Mouse (Mus musculus): Measurements from ENCODE around the gene 4930455H04Rik.

4930455H04Rik gene

GRCm38 (mm10) chr3:116967967-116968366, at the start of gene 4930455H04Rik:
Gene 4930455H04Rik (plus strand): TSS chr3:116968267.
- no peak for DNase-seq (ENCODE audit: low spot score)

DNA sequence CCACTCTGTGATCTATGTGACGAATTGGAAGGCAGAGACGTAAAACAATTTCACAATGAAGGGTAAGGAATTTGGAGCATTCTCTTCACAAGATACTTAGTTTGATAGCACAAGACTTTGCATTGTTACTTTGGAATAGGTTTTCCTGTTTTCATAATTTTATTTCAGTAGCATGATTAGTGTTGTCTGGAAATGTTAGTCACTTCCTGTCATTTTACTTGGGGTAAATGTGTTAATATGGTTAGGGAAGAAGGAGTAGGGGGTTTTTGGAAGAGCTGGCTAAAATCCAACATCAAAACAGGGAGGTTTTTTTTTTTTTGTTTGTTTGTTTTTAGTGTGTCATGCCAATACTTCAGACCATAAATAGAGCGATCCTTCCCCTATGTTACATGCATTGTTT, 46.5 kb upstream of the 4930455H04Rik start:
- no peak for DNase-seq (ENCODE audit: low spot score)

DNA sequence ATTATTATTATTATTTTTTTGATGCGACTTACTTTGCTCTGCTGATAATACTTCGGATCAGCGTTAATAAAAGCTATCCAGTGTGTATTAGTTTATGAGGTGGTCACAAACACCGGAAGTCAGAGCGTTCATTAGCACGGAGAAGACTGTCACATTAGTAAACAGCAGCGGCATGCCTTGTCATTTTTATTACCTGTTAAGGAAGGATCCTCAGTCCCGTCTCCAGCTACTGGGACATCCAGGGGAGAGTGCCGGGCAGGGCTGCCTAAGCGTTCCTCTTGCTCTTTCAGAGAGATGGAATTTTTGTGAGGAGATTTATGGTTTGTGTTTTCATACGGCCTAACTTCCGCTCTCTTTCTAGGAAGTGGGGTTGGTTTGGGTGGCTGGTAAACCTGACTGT, 45.0 kb upstream of the 4930455H04Rik start:
- DNase-seq (ENCODE audit: low spot score) = no peak

DNA sequence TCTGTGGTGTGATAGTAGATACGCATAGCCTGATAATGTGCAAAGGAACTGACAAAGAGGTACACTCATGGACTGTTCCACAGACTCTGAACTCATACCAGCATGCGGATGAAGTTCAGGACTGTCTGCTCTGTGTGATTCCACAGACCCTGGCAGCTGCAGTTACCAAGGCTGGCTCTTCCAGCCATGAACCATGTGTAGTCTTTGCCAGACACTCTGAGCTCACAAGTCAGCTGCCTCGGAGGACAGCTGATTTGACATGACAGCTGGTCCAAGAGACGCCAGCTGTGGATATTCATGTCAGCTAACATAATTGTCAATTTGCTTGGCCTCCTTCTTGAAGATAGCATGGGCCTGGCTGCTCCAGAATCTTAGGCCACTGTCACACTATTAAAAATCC, 39.1 kb upstream of the 4930455H04Rik start:
- DNase-seq (ENCODE audit: low spot score) = no peak

GRCm38 (mm10) chr3:116933158-116933557, 34.9 kb upstream of the 4930455H04Rik start:
- no peak for DNase-seq (ENCODE audit: low spot score)

DNA sequence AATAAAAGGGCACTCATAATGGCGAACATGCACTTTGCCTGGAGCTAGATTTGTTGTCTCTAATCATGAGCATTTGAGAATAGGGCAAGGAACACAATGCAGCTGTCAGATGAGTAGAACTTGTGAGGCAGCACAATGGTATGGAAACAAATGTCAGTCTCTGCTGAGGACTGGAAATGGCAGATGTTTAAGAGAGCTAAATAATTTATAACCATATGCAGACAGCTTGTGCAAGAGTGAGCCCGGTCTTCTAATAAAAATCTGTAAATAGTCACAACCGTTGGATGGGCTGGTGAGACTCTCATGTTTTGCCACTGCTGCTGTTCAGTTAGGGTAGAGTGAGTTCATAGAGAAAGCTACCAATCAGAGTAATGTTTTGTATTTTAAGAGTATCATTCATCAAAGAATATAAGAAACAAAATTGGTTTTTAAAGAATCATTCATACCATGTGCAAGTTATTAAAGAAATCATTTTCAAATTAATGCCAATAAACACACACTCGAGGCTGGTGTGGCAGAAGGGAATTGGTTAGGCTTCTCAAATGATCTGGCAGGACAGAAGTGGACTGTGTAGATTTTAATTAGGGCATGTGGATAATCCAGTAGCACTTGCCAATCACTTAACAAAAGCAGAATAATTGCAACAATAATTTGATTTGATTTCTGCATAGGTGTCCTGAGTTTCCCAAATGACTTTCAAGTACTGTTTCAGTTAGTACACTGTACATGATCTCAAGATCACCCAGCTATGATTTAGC, 31.0 kb upstream of the 4930455H04Rik start:
- DNase-seq (ENCODE audit: low spot score) = no peak

DNA sequence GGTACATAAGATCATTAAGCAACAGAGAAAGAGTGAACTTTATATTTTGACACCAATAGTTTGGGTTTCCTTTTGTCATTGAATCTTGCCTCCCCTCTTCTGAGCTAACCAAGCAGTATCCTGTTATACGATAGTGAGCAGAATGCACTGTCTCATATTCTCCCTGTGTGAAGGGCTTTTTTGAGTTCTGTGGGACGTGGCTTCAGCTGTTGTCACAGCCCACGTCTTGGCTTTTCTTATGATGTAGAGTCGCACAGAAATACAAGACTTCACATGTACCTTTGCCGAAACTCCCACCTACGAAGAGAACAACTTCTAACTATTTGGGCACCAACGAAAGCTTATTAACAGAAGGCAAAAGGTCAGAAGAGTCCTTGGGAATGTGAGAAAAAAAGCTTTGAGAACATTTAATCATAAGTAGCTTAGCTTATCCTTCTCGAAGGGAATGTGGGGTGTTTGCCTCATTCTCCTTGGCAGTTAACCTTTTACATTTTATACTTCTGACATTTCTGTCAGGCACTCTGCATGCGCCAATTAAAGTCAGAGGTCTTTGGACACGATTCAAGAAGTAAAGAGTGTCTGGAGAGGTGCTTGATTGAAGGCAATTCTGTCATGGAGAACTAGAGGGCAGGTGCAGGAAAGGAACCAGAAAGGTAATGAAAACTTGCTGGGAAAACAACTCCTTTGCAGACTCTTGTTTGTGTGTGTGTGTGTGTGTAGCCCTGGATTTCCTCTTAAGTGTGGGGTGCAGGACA, 27.1 kb upstream of the 4930455H04Rik start:
- DNase-seq (ENCODE audit: low spot score) = peak; percentile 60

DNA sequence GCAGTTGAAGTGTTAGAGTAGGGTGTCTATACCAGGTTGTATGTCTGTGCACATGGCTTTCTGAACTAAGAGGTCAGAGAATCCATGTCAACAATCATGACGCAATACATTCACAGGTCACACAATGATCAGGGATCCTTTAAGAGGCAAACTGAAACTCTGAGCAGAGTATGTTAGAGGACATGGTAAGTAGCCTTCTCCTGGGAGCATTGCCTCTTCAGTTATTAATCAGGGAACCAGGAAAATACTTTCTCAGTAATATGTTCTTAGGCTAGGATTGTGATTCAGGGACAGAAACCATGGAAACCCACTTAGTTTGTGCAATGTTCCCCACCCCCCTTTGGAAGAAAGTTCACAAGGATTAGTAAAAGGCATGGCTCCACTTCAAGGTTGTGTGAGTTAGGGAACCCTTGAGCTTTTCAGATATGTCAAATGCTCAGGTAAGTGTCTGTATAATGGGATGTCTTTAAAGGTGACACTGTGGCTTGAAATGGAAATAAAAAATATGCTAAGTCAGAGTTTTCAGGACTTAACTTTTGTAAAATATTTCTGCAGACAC, 26.4 kb upstream of the 4930455H04Rik start:
- DNase-seq (ENCODE audit: low spot score) = peak; percentile 57

- no peak for DNase-seq (ENCODE audit: low spot score)
These were observed 25.3 kb upstream of the 4930455H04Rik start for GRCm38 (mm10) chr3:116942751-116943150.

- DNase-seq (ENCODE audit: low spot score) = no peak
These were observed 24.6 kb upstream of the 4930455H04Rik start for GRCm38 (mm10) chr3:116943422-116943821.

DNA sequence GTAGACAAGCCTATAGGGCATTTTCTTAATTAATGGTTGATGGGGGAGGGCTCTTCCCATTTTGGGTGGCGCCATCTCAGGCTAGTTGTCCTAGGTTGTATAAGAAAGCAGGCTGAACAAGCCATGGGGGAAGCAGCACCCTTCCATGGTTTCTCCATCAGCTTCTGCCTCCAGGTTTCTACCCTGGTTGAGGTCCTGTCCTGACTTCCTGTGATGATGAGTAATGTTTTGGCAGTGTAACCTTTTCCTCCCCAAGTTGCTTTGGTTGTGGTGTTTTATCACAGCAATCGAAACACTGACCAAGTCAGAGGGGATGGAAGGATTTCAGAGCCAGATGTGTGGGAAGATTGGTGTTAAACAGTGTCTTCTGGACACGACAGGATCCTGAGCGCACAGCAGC, 21.6 kb upstream of the 4930455H04Rik start:
- DNase-seq (ENCODE audit: low spot score) = no peak

DNA sequence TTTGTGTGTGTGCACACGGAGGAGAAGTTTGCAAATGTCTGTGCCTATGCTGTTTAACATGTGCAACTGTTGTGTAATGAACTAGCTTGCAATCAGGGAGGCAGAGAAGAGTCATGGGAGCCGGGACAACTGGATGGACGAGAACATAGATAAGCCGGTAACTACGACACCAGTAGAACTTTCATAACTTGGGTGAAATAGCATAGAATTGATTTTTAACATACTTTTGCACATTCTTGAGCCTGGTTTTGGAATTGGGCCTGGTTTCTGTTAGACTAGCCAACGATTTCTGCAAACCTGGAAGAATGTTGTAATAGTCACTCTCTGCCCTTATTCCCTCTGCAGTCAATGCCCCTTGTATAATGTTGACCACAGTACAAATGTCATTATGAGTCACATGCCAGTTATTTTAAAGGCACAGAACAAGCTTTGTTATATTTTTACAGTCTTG, 17.4 kb upstream of the 4930455H04Rik start:
- peak; percentile 96 for DNase-seq (ENCODE audit: low spot score)

DNA sequence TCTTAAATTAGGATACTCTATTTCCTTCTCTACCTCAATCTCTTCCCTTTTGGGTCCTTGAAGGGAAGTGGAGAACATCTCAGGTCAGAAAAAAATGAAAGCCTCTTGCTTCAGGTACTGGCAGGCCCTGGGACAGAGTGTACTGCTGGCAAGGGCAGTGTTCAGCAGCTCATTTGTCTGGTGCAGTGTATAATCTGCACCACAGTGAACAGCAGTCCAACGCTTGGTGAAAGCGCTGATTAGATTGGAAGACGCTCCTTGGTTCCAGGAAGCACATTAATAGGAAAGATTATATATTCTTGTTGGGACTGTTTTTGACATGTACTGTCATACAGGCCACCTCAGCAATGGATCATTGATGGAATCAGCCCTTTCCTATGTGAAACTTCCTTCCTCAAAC, 16.6 kb upstream of the 4930455H04Rik start:
- no peak for DNase-seq (ENCODE audit: low spot score)

DNA sequence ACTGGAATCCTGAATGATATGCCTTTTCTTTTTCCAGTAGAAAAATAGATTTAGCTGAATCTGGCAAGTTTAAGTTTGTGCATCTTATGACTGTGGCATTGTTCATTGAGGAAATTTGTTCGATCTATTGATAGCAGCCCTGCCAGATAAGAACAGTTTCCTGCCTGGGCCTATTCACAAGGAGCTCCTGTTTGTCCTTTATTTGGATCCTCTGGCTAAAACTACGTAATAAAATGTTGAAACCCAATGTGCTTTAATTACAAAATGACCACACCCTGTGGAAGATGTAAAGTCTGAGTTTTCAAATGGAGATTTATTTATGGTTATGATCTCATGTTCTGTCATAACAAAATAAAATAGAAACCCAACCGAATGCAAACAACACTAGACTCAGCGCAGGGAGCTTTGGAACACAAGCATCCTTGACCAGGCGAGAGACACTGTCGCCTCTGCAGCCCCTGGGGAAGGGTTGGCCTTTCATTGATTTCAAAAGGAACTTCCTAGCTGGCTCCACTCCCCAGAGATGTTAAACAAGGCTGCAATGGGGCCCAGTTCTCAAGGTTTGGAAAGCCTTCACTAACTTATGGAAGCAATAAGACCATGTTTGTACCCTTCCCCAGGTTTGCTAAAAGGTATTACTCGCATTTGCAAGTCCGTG, 15.7 kb upstream of the 4930455H04Rik start:
- DNase-seq (ENCODE audit: low spot score) = no peak

DNA sequence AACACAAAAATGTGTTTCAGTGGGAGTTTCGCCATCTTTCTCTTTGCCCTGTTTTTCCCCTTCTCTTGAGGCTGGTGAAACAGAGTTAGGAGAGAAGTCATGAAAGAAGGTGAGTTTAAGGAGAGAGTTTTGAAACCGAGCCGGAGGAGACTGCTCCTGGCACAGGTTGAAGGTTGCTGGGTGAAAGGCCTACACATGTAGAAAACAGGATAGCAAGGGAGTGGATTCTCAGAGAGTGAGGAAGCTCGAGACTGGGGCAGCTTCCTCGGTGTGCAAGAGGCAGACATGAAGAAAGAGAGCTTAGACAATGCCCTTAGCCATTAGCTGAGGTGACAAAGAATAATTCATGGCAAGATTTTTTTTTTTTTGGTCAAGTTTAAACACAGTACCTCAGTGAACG, 14.7 kb upstream of the 4930455H04Rik start:
- no peak for DNase-seq (ENCODE audit: low spot score)

DNA sequence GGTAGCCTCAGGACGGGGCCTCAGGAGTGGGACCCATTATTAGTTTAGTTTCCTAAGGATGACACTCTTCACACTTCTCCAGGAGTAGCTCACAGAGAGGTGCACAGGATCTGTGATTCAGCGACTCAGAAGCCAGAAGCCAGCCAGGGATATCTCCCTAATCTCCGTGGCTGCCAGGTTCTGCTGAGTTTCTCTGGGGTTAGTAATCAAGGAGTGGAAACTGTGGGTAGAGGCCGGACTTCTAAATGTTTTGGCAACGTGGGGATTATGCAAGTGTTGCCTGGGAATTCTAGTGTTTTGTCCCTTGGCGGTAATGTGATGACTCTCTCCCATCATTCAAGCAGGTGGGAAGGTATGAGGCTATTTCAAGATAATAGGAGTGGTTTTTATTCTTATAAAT, 13.0 kb upstream of the 4930455H04Rik start:
- DNase-seq (ENCODE audit: low spot score) = peak; percentile 51

DNA sequence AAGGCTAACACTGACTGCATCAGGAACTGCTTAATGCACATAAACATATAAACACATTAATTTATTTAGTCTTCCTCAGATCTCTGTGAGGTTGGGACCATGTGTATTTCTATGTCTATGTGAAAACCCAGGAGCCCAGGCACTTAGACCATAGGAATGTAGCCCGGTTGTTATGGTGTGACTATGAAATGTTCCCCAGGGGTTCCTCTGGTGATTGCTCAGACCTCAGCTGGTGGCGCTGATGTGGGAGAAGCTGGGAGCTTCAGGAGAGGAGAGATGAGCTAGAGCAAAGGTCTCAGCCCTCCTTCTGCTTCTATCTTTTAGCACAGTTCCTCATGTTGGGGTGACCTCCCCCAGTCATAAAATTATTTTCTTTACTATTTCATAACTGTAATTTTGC, 7.7 kb upstream of the 4930455H04Rik start:
- no peak for DNase-seq (ENCODE audit: low spot score)

GRCm38 (mm10) chr3:116961354-116962142, 6.5 kb upstream of the 4930455H04Rik start:
- DNase-seq (ENCODE audit: low spot score) = no peak

GRCm38 (mm10) chr3:116963213-116963612, 4.9 kb upstream of the 4930455H04Rik start:
- DNase-seq (ENCODE audit: low spot score) = no peak

DNA sequence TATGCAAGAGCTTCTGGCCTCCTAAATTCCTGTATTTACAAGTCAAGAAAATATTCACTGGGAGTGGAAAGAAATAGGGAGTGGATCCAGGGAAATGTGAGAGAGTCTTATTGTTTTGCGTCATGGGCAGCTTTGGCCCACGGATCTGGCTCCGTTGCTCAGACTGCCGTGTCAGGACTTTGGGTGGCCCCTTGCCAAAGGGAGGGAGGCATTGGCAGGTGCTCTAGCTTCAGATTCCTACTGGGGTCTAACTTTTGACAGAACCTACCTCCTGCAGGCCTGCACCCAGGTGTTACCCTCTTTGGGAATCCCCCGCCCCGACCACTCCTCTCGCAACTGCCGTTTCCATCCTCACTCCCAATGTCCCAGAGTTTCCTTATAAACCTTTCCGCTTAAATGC, 3.6 kb upstream of the 4930455H04Rik start:
- no peak for DNase-seq (ENCODE audit: low spot score)

GRCm38 (mm10) chr3:116966225-116966624, 1.8 kb upstream of the 4930455H04Rik start:
- DNase-seq (ENCODE audit: low spot score) = peak; percentile 72

- DNase-seq (ENCODE audit: low spot score) = peak; percentile 91
These were observed 1.3 kb upstream of the 4930455H04Rik start for GRCm38 (mm10) chr3:116966800-116967199.
